Mouse (Mus musculus): Measurements from ENCODE around the gene Slc8b1.

DNA sequence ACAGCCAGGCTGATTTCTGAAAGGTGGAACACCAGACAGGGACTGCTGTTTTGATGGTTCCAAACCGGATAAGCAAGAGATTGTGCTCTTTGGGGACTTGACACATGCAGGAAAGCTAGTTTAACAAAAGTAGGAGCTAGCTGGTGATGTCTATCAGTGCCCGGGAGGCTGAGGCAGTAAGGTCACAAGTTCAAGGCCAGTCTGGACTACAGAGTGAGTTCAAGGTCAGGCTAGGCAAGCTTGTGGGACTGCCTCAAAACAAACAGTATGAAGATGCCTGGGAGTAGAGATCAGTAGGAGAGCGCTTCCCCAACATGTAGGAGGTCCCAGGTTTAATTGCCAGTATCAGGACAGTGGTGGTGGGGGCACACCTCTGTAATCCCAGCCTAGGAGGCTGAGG is 13.9 kb upstream of the Slc8b1 start:
- TF ChIP-seq JUND (conservative IDR thresholded peaks at IDR 0.05; ENCODE audit: low read depth, low read length) = no peak
- no peak for TF ChIP-seq CTCF (conservative IDR thresholded peaks at IDR 0.05 in 1 of 2, IDR thresholded peaks at IDR 0.05 in 1 of 2; ENCODE audit: low read depth in 2 of 2, low read length in 2 of 2)
- no peak for TF ChIP-seq EP300 (IDR thresholded peaks at IDR 0.05; ENCODE audit: low read length)
- no peak for TF ChIP-seq E2F4 (IDR thresholded peaks at IDR 0.05; ENCODE audit: insufficient replicate concordance, low read depth, low read length)
- no peak for TF ChIP-seq ZNF384 (IDR thresholded peaks at IDR 0.05; ENCODE audit: low read depth, low read length)
- no peak for TF ChIP-seq CHD1 (IDR thresholded peaks at IDR 0.05; ENCODE audit: low read depth, low read length)
- TF ChIP-seq POLR2A (IDR thresholded peaks at IDR 0.05; ENCODE audit: low read depth, low read length) = no peak
- TF ChIP-seq SMC3 (IDR thresholded peaks at IDR 0.05; ENCODE audit: low read depth, low read length) = no peak
- TF ChIP-seq IRF4 (IDR thresholded peaks at IDR 0.05; ENCODE audit: low read depth, low read length) = no peak
- TF ChIP-seq BHLHE40 (IDR thresholded peaks at IDR 0.05; ENCODE audit: low read depth, low read length) = no peak
- no peak for TF ChIP-seq NELFE (IDR thresholded peaks at IDR 0.05; ENCODE audit: low read depth, low read length)
- no peak for TF ChIP-seq MXI1 (IDR thresholded peaks at IDR 0.05; ENCODE audit: low read depth, low read length)
- TF ChIP-seq POLR2AphosphoS2 (IDR thresholded peaks at IDR 0.05; ENCODE audit: low read depth, low read length) = no peak
- TF ChIP-seq ETS1 (conservative IDR thresholded peaks at IDR 0.05; ENCODE audit: low read depth, low read length) = no peak
